Mouse (Mus musculus) MEL-GATA-1-ER (cell line): ENCODE measurements around the gene Lrrc3b.

Source experiments
- DNase-seq: peaks from one replicate; pipeline ENCODE4 v3.0.0-alpha.2; 2012; ENCODE audit warnings: low read depth; ENCODE audit errors: extremely low read depth

The Lrrc3b gene

GRCm38 (mm10) chr14:15331370-15331769 lies 107.4 kb downstream of the Lrrc3b start:
- DNase-seq, result no peak

GRCm38 (mm10) chr14:15330155-15330554 lies 108.6 kb downstream of the Lrrc3b start:
- DNase-seq, result no peak

GRCm38 (mm10) chr14:15325872-15326271 lies 112.9 kb downstream of the Lrrc3b start:
- no peak for DNase-seq

GRCm38 (mm10) chr14:15322441-15323123 lies 116.2 kb downstream of the Lrrc3b start:
- no peak for DNase-seq

GRCm38 (mm10) chr14:15319399-15319915 lies 119.3 kb downstream of the Lrrc3b start:
- no peak for DNase-seq

GRCm38 (mm10) chr14:15308576-15308975 lies 130.2 kb downstream of the Lrrc3b start:
- no peak for DNase-seq
